Mouse (Mus musculus) megakaryocyte, adult 5-6 weeks (primary cell): ENCODE data around the gene Sgcd. TPM values are rescaled to one million over a fixed set of nuclear protein-coding genes. Genes with fewer than 3 reads are reported as not detected.
"Not testable (repeated sequence)": the region's sequence is repeated elsewhere in the genome, so short reads cannot be mapped to it uniquely, and the experiment has no call there.

Experiments used
- ATAC-seq: 2 replicates; pipeline ENCODE4 v1.8.0; 2016; ENCODE audit warnings: mild to moderate bottlenecking, inconsistent platforms; ENCODE audit not compliant: poor library complexity, severe bottlenecking
- total RNA-seq, 2 experiments: library from RNA; stranded (forward) in 1 of 2; stranded (reverse) in 1 of 2; fragments of 153-499, 151-499 nt in 1 of 2; fragments of 221-1000, 200-1000 nt in 1 of 2; gene quantifications; 2 replicates each; pipeline versions ENCODE4 v1.2.3 to v1.2.4; 2015 to 2017

The Sgcd gene
- total RNA-seq, 2 experiments from 2014 or later: not detected

DNA sequence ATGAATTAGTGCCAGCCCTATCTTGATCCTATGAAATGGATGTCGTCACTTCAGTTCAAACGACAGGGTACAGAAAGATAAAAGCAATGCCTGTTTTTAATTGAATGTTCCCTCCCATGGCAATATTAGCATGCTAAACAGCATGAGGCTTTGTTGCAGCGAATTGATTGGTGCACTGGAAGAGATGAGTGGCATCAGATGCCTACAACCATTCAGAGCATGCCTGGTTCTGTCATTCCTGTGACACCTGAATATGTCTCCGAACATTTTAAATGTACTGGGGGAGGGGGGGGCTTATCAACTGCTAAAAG, 210.9 kb downstream of the Sgcd start:
- no peak for ATAC-seq

DNA sequence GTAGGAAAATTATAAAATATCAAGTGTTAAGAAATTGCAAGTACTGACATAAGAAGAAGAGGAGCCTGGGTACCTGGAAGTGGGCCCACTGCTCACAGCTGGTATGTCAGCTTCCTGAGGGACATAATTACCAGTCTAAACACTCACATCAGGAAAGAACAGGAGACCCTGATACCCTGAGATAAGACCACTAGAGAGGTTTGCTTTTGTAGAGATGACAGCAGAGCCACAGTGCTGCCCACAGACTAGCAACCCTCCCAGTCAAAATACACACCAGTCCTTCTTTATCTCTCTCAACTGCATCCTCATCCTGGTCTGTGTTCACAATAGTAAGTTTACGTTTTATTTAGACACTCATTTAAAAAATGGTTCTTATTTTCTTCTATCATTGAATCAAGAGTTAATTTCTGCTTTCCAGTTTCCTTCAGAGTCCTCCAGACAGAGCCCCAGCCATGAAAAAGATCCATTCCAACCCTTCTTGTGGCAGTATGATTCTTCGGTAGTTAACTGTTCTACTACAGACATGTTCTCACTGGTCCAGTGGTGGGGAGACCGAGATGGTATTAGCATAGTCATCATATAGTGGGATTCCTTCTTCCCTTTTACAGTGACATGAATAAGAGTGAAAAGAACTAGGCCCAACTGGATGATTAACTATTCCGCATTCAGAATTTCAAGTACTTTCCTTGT, 211.4 kb downstream of the Sgcd start:
- no peak for ATAC-seq

GRCm38 (mm10) chr11:47776019-47776418, 212.8 kb downstream of the Sgcd start:
- no peak for ATAC-seq

- no peak for ATAC-seq
Measured at GRCm38 (mm10) chr11:47765859-47766258, 222.9 kb downstream of the Sgcd start.

DNA sequence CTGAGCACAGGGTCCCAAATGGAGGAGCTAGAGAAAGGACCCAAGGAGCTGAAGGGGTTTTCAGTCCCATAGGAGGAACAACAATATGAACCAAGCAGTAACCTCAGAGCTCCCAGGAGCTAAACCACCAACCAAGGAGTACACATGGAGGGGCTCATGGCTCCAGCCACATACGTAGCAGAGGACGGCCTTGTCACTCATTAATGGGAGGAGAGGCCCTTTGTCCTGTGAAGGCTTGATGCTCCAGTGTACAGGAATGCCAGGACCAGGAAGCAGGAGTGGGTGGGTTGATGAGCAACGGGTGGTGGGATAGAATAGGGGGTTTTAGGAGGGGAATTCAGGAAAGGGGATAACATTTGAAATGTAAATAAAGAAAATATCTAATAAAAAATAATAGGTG, 225.2 kb downstream of the Sgcd start:
- not testable (repeated sequence) for ATAC-seq

DNA sequence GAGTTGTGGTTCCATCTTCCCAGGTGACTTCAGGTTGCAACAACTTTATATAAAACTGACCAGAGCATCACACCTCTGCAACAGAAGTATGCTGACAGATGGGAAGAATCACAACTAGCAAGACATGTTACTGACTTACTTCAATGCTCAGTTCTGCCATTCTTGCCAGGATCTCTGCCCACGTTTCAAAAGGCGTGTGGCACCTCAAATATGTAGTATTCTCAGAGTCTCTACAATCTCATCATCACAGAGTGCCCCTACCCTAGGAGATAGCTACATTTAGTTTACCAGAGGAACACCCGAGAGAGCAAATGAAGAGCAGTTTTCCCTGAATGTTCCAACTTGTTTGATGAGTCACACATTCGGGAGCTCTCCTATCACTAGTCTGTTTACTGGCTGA, 229.8 kb downstream of the Sgcd start:
- ATAC-seq: no peak

- no peak for ATAC-seq
Measured at GRCm38 (mm10) chr11:47742806-47743205, 246.0 kb downstream of the Sgcd start.

GRCm38 (mm10) chr11:47704930-47705787, 283.6 kb downstream of the Sgcd start:
- no peak for ATAC-seq

DNA sequence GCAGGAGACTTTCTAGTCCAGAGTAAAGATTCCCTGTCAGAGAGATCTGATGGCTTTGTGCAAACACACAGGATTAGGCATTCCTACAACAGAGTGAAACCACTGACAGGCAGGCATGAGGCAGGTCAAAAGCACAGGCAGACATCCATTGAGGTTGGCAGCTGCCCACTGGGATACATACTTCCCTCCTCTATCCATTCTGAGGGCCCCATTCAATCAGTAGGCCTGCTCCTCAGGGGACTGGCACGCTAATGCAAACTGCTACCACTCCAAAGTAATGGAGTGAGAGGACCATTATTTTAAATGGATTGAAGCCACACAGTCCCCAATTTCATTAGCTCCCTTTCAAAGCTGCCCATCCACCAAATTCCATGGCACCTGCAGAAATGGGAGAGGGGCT, 293.2 kb downstream of the Sgcd start:
- ATAC-seq: no peak

GRCm38 (mm10) chr11:47658135-47658534, 330.6 kb downstream of the Sgcd start:
- ATAC-seq: no peak

DNA sequence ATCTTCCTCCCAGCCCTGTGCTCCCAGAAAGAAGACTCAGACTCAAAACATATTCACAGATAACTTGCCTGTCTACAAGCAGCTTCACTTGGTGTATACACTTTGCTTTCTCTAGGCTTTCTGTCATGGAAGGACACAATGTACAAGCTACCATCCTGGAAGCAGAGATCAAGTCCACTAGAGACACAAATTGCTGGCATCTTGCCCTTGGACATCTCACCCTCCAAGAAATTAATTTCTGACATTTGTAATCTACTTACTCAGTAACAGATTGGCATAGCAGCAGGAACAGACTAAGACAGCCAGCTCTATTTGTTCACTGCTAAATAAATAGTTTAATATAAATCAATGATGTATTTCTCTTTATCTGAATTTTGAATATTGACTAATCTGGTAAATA, 342.9 kb downstream of the Sgcd start:
- ATAC-seq: no peak

GRCm38 (mm10) chr11:47641567-47642259, 347.1 kb downstream of the Sgcd start:
- ATAC-seq: no peak

GRCm38 (mm10) chr11:47640556-47640955, 348.2 kb downstream of the Sgcd start:
- no peak for ATAC-seq

- no peak for ATAC-seq
Measured at GRCm38 (mm10) chr11:47630186-47630585, 358.6 kb downstream of the Sgcd start.

GRCm38 (mm10) chr11:47609892-47610291, 378.9 kb downstream of the Sgcd start:
- ATAC-seq: no peak

DNA sequence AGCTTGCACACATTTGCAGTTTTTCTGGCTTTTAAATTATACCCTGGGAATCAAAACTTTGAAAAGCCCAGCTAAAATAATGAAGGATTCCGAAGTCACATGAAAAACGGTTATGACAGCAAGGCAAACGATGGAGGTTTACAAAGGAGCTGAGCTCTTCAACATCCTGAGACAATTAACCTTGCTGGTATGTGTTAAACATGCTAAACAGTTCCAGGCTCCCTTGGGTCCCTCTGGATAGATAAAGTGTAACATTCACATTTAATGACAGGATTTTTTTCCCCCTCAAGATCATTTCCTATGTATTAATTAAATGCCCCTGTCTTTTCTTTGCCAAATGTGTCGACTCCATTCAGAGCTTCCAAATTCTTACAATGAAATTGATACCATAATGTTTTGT, 414.1 kb downstream of the Sgcd start:
- no peak for ATAC-seq

- no peak for ATAC-seq
Measured at GRCm38 (mm10) chr11:47568488-47568887, 420.3 kb downstream of the Sgcd start.

- no peak for ATAC-seq
Measured at GRCm38 (mm10) chr11:47566156-47566555, 422.6 kb downstream of the Sgcd start.

GRCm38 (mm10) chr11:47524845-47525244, 463.9 kb downstream of the Sgcd start:
- ATAC-seq: no peak

DNA sequence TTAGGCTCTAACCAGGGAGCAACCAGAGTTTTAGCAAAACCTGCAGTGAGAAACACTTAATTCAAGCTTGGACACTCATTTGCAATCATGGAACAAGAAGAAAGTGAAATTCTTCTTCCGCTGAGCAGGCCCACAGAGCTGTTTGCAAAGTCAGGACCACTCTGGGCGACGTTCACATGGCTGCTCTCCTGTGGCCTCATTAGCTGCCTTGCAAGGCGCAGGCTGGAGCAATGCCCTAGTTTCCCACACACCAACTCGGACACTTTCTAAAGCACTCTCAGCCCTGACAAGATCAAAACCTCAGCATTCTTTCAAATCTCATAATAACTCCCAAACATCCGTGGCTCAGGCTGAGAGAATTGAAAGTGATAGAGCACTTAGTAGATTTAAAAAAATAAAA, 480.7 kb downstream of the Sgcd start:
- ATAC-seq: no peak

DNA sequence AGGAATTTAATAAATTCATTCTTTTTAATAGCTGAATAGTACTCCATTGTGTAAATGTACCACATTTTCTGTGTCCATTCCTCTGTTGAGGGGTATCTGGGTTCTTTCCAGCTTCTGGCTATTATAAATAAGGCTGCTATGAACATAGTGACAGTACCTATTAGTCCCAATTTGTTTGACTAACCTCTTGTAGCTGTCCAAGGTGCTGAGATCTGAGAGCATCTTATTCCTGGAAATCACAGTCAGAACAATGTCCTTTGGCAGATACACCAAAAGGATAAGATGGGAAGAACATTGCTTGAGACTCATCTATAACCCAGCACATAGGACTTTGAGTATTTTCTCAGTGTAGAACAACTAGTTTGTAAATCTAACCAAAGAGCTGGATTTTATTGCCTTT, 485.5 kb downstream of the Sgcd start:
- ATAC-seq: not testable (repeated sequence)
